Mouse (Mus musculus): Measurements from ENCODE around the gene Spr. TPM values are rescaled to one million over a fixed set of nuclear protein-coding genes. Genes with fewer than 3 reads are reported as not detected.
A peak's percentile ranks its signal among the peaks of the same experiment; 100 is the strongest.
"Not testable (repeated sequence)": the region's sequence is repeated elsewhere in the genome, so short reads cannot be mapped to it uniquely, and the experiment has no call there.

The Spr gene
- polyA plus RNA-seq, 1 experiment from 2014 or later = 54.5 TPM

DNA sequence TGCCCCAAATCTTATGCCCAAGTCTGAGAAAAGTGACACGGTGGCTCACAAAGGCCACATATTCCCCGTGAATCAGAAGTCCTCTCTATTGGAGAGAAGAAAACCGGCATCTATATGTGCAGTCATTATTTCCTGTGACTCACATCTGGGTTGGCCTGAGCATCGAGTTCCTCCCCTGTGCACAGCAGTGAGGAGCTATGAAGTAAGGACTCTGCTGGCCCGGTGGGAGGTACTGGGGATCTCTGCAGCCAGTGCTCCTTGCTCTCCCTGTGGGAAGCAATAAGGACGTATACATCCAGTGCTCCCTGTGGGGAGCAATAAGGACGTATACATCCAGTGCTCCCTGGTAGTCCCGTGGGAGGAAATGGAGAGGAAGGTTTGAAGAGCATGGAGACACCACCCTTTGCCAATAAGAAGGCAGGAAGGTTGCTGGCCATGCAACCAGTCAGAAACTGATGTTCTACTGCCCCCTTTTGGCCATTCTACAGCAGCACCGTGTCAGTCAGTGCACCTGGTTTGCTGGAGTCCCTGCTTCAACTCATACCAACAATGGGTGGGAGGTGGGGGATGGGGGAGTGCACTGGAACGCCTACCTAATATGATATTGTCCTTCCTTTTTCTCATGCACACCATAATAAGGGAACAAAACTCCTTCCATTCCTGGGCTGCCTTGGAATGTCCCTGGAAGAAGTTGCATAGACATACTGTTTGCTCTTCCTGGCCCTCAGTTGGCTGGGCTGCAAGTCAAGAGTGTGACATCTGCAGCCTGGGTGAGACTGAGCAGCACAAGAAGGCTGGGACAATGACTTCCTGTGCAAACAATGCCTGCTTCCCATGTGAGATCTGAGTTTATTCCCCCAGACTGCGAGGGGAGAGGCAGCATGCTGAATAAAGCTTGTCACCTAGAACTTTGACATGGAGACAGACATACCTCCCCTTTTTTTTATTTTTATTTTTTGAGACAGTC lies 19.7 kb downstream of the Spr start:
- not testable (repeated sequence) for H3K9me3 ChIP-seq (replicated peaks; ENCODE audit: control insufficient read depth, low read length); H3K4me2 ChIP-seq (ENCODE audit: low read depth, low read length); H3K4me1 ChIP-seq (ENCODE audit: control insufficient read depth, insufficient read depth, low read length); H3K9ac ChIP-seq (replicated peaks; ENCODE audit: low read length); H3K27ac ChIP-seq (replicated peaks; ENCODE audit: low read depth, low read length); H3K4me3 ChIP-seq (ENCODE audit: low read depth, low read length); H3K27me3 ChIP-seq (ENCODE audit: control insufficient read depth, insufficient read depth, low read length); ATAC-seq (replicated peaks; ENCODE audit: insufficient number of reproducible peaks, low FRiP score, low TSS enrichment, low read depth); H3K36me3 ChIP-seq (replicated peaks; ENCODE audit: control insufficient read depth, insufficient read depth, low read depth, low read length)
- WGBS = 36% methylated on average over 8 of the region's 11 CpGs
- peak; percentile 81 for DNase-seq (ENCODE audit: low spot score)

DNA sequence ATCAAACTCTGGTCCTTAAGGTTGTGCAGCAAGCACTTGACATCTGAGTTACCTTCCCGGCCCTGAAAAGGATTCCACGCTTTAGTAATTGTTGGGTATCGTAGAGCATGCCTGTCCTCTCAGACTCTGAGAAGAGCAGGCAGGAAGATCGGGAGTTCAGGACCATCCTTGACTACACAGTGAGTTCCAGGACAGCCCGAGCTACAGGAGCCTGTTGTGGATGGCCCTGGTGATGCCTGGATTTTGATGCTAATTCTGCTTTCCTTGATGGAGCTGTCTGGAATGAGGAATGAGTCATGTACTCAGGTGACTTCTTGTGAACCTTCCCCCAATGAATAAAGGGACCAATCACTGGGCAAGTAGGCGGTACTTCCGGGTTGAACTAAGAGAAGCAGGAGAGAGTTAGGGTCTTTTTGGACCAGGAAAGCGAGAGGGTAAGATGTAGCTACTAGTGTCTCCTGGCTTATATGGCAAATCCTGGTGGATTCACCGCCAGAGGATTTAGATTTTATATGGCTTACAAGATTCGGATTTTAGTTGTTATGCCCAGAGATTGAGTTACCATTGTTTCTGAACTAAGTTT lies 32.4 kb downstream of the Spr start:
- Histone ChIP-seq H3K27ac (replicated peaks; ENCODE audit: low read depth, low read length) (no peak overlapping the region), H3K27me3 (ENCODE audit: control insufficient read depth, insufficient read depth, low read length) (no peaks in the 10 kb centered on the region), H3K4me3 (ENCODE audit: low read depth, low read length) (no peak overlapping the region), H3K9ac (replicated peaks; ENCODE audit: low read length) (no peak overlapping the region), H3K9me3 (replicated peaks; ENCODE audit: control insufficient read depth, low read length) (no peaks in the 10 kb centered on the region), H3K36me3 (replicated peaks; ENCODE audit: control insufficient read depth, insufficient read depth, low read depth, low read length) (no peaks in the 10 kb centered on the region), H3K4me2 (ENCODE audit: low read depth, low read length) (no peak overlapping the region), H3K4me1 (ENCODE audit: control insufficient read depth, insufficient read depth, low read length) (no peaks in the 10 kb centered on the region)
- 83% methylated on average over 10 of the region's 10 CpGs for WGBS
- no peak for ATAC-seq (replicated peaks; ENCODE audit: insufficient number of reproducible peaks, low FRiP score, low TSS enrichment, low read depth)
- DNase-seq (ENCODE audit: low spot score) = no peak

DNA sequence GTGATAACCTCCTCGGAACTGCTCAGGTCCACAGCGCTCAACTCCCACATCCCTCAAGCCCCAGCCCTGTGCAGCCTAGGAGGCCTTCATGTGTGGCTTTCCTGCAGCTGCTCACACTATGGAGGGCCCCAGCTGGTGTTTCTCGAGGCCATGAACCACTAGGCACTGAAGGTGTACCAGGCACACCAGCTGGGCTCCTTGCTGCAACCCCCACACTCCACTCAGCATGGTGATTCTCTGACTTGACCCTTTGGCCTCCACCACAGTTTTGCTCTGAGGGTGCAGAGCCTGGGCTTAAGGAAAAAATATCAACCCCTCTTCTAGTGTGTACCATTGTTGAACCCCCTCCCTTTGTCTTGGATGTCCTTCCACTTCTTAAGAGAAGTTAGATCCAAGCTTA lies 34.2 kb downstream of the Spr start:
- no peak overlapping the region for H3K4me3 ChIP-seq (ENCODE audit: low read depth, low read length)
- no peaks in the 10 kb centered on the region for H3K36me3 ChIP-seq (replicated peaks; ENCODE audit: control insufficient read depth, insufficient read depth, low read depth, low read length)
- no peaks in the 10 kb centered on the region for H3K27me3 ChIP-seq (ENCODE audit: control insufficient read depth, insufficient read depth, low read length)
- H3K4me1 ChIP-seq (ENCODE audit: control insufficient read depth, insufficient read depth, low read length) = no peaks in the 10 kb centered on the region
- WGBS = 77% methylated on average over 3 of the region's 3 CpGs
- no peak overlapping the region for H3K4me2 ChIP-seq (ENCODE audit: low read depth, low read length)
- H3K27ac ChIP-seq (replicated peaks; ENCODE audit: low read depth, low read length) = no peak overlapping the region
- no peak for DNase-seq (ENCODE audit: low spot score)
- no peak for ATAC-seq (replicated peaks; ENCODE audit: insufficient number of reproducible peaks, low FRiP score, low TSS enrichment, low read depth)
- H3K9ac ChIP-seq (replicated peaks; ENCODE audit: low read length) = no peak overlapping the region
- no peaks in the 10 kb centered on the region for H3K9me3 ChIP-seq (replicated peaks; ENCODE audit: control insufficient read depth, low read length)

DNA sequence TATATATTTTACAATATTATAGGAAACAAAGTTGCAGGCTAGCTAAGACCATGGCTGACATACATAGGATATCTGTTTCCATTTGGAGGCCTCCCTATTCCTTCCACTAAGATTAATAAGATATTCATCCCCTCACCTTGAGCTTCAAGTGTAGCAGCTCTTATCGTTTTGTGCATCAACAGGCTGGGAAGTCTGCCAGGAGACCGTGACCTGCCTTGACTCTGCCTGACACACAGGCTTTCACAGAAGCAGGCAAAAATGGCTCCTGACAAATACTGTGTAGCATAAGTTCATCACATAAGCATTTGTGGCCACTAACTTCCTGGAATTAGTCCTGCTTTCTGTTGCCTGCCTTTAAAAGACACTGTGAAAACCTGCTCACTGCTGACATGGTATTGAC lies 41.1 kb downstream of the Spr start:
- H3K27ac ChIP-seq (replicated peaks; ENCODE audit: low read depth, low read length) = no peak overlapping the region
- H3K36me3 ChIP-seq (replicated peaks; ENCODE audit: control insufficient read depth, insufficient read depth, low read depth, low read length) = no peaks in the 10 kb centered on the region
- H3K4me2 ChIP-seq (ENCODE audit: low read depth, low read length) = no peak overlapping the region
- no peak for ATAC-seq (replicated peaks; ENCODE audit: insufficient number of reproducible peaks, low FRiP score, low TSS enrichment, low read depth)
- H3K27me3 ChIP-seq (ENCODE audit: control insufficient read depth, insufficient read depth, low read length) = no peaks in the 10 kb centered on the region
- H3K4me3 ChIP-seq (ENCODE audit: low read depth, low read length) = no peak overlapping the region
- no peak for DNase-seq (ENCODE audit: low spot score)
- H3K4me1 ChIP-seq (ENCODE audit: control insufficient read depth, insufficient read depth, low read length) = no peaks in the 10 kb centered on the region
- no peaks in the 10 kb centered on the region for H3K9me3 ChIP-seq (replicated peaks; ENCODE audit: control insufficient read depth, low read length)
- WGBS = 79% methylated on average over 2 of the region's 2 CpGs
- H3K9ac ChIP-seq (replicated peaks; ENCODE audit: low read length) = no peak overlapping the region

DNA sequence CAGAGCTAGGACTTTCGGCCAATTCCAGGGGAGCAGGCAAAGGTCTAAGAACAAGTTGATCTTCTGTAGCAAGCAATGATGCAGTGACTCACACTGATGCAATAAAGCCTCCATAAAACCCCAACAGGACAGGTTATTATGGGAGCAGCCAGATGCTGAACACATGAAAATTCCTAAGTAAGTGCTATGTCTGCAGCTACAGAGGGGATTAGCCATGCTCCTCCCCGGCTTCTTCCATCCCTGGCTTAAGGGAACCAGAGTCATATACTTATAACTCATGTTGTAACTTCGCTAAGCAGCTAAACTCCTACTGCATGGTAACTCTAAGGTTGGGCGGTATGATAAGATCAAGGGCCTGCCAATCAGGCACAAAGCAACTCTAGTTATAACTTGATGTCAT lies 50.1 kb downstream of the Spr start:
- H3K4me1 ChIP-seq (ENCODE audit: control insufficient read depth, insufficient read depth, low read length) = no peaks in the 10 kb centered on the region
- 79% methylated on average over 4 of the region's 4 CpGs for WGBS
- ATAC-seq (replicated peaks; ENCODE audit: insufficient number of reproducible peaks, low FRiP score, low TSS enrichment, low read depth) (no peak), DNase-seq (ENCODE audit: low spot score) (no peak)
- no peak overlapping the region for H3K9ac ChIP-seq (replicated peaks; ENCODE audit: low read length)
- H3K27ac ChIP-seq (replicated peaks; ENCODE audit: low read depth, low read length) = no peak overlapping the region
- no peaks in the 10 kb centered on the region for H3K27me3 ChIP-seq (ENCODE audit: control insufficient read depth, insufficient read depth, low read length)
- no peaks in the 10 kb centered on the region for H3K9me3 ChIP-seq (replicated peaks; ENCODE audit: control insufficient read depth, low read length)
- H3K4me2 ChIP-seq (ENCODE audit: low read depth, low read length) = no peak overlapping the region
- no peaks in the 10 kb centered on the region for H3K36me3 ChIP-seq (replicated peaks; ENCODE audit: control insufficient read depth, insufficient read depth, low read depth, low read length)
- no peak overlapping the region for H3K4me3 ChIP-seq (ENCODE audit: low read depth, low read length)

DNA sequence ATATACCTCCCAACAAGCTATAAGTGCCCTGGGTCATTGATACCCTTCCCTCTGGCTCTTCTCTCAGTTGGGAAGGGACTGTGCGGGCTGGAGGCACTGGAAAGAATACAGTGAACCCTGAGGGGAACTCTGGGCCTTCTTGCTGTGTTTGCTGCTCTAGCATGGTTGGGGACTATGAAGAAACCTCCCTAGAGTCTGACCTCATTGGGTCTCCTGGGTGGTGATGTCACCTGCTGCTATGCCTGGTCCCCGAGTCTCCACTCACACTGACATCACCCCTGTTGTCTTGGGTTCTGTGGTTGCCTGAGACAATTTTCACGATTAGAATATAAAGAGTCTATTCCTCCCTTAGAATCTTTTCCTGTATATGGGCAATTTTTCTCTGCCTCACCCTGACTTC lies 50.9 kb downstream of the Spr start:
- 69% methylated on average over 3 of the region's 3 CpGs for WGBS
- Histone ChIP-seq H3K4me3 (ENCODE audit: low read depth, low read length) (no peak overlapping the region), H3K9ac (replicated peaks; ENCODE audit: low read length) (no peak overlapping the region), H3K36me3 (replicated peaks; ENCODE audit: control insufficient read depth, insufficient read depth, low read depth, low read length) (no peaks in the 10 kb centered on the region), H3K27me3 (ENCODE audit: control insufficient read depth, insufficient read depth, low read length) (no peaks in the 10 kb centered on the region), H3K27ac (replicated peaks; ENCODE audit: low read depth, low read length) (no peak overlapping the region), H3K4me2 (ENCODE audit: low read depth, low read length) (no peak overlapping the region), H3K9me3 (replicated peaks; ENCODE audit: control insufficient read depth, low read length) (no peaks in the 10 kb centered on the region), H3K4me1 (ENCODE audit: control insufficient read depth, insufficient read depth, low read length) (no peaks in the 10 kb centered on the region)
- DNase-seq (ENCODE audit: low spot score) (no peak), ATAC-seq (replicated peaks; ENCODE audit: insufficient number of reproducible peaks, low FRiP score, low TSS enrichment, low read depth) (no peak)

Other genes with a start within 250 kb of the Spr start
- gene Exoc6b, start 68.3 kb downstream of the Spr start, polyA plus RNA-seq (2014; fragmentation: Nextera tagmentation; extraction: Ambion mirVana) = 33.4 and 36.0 TPM in 2 replicates
- gene Emx1, start 49.7 kb upstream of the Spr start, polyA plus RNA-seq (2014; fragmentation: Nextera tagmentation; extraction: Ambion mirVana) = 0.56 and 0.88 TPM in 2 replicates
- gene Sfxn5, start 195.7 kb upstream of the Spr start, polyA plus RNA-seq (2014; fragmentation: Nextera tagmentation; extraction: Ambion mirVana) = 4.7 and 5.6 TPM in 2 replicates
- gene Rab11fip5, start 236.9 kb upstream of the Spr start, polyA plus RNA-seq (2014; fragmentation: Nextera tagmentation; extraction: Ambion mirVana) = 3.1 TPM in 2 replicates

All from embryonic facial prominence, embryonic 11.5 days (tissue).